Mouse (Mus musculus) liver (tissue): ENCODE results near the gene Ror1.
A peak's percentile ranks its signal among the peaks of the same experiment; 100 is the strongest.

Experiments used
- DNase-seq: peaks from one replicate; pipeline ENCODE4 v3.0.0-alpha.2; 2020; ENCODE audit warnings: mixed read lengths

Ror1 gene

DNA sequence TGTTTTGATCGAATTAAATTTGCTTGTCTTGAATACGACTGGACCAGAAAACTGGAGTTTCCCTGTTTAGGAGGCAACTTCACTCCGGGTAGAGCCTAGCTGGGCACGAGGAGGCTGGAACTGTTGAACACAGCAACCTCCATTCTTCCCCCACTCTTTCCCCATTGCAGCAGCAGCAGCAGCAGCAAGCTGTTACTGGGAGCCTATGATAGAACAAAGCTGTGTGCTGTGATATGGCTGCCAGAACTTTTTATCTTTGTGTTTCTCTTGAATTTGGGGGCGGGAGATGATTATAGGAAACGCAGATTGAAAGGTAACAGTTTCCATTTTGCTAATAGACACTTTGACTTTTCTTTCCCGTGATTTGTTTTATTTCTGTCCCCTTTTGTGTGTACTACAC is 70.2 kb downstream of the Ror1 start:
- DNase-seq = no peak

DNA sequence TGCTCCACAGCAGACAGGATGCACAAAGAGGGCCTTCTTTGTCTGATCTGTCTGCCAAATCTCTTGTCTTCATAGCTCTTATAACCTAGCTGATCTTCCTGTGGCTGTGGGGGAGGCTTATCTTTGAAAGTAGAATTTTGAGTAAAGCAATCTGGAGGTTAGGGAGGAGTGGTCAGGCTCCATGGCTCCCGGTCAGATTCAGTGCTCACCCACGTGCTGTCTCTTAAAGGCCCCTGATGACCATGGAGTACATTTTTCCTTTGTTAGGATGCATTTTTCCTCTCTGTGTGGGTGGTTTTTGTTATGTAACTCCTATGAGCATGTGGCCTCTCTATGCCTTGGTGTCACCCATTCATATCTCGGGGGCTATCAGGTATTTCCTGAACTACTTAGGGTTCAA is 71.3 kb downstream of the Ror1 start:
- DNase-seq = no peak

DNA sequence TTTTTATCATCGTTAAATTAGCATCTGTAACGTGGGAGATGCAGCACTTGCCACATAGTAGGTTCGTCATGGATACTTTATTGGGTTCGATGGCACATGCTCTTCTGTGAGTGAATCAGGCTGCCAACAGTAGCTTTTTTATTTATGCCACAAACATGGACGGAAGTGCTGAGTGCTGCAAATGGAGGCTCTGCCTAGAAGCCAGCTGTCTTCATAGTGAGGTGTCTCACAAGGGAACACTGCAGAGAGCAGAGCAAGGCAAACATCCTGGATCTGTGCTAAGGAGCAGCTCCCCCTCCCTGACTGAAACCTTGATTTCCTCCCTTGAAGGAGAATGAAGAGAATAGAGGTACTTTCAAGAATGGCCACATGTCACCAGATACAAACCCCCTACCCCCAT is 74.1 kb downstream of the Ror1 start:
- no peak for DNase-seq

GRCm38 (mm10) chr4:100170161-100170650 is 74.6 kb downstream of the Ror1 start:
- DNase-seq = no peak

DNA sequence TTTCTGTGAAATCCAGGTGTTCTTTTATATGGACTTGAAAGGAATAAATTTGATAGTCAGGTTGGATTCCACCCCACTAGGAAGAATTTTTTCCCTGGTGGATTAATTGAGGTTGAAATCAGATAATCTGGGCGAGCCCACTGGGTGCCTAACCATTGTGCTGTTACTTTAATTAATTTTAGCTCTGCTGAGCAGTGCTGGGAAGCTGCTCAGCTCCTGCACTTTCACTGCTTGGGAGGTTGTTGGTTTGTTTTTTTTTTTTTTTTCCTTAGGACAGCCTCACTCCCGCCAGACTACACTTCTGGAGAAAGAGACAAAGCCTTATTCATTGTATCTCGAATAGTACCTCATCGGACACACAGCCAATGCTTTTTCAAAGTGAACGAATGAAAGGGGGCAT is 75.2 kb downstream of the Ror1 start:
- DNase-seq = no peak

DNA sequence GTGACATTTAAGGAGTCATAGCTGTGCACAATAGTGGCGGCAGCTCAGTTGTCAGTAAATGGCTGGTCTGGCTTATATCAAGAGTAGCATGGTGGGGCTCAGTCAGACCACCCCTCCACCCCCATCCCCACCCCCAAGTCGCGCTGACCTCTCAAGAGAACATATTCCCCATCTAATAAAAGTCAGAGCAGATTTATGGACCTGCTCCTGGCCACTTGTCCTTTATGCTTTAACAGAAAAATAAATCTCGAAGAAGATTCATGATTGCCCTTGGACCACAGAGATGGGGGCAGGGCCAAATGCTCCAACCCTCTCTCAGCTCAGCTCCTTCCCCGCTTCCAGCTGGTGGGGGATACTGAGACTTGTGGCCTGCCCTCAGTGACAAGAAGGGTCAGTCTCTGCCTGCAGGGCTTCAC is 75.9 kb downstream of the Ror1 start:
- no peak for DNase-seq

- no peak for DNase-seq
These were observed 80.0 kb downstream of the Ror1 start for GRCm38 (mm10) chr4:100175594-100175993.

- no peak for DNase-seq
These were observed 82.7 kb downstream of the Ror1 start for GRCm38 (mm10) chr4:100178316-100178715.

GRCm38 (mm10) chr4:100181676-100182075 is 86.1 kb downstream of the Ror1 start:
- DNase-seq = no peak

DNA sequence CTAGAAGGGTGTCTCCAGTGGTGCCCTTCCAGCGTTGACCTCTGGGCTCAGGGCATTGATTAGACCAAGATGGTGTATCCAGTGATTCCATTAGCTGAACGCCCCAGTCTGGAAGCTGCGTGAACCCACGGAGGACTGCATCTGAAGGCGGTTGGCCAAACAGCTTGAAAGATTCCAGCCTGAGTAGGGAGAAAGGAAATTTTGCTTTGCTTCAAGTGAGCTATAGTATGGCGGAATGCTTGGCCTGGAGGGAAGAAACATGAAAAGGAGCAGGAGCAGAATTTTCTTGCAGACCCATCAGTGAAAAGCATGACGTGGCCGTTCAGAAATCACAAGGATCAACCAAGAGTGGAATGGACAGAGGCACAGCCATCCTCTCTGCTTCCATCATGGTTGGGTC is 91.2 kb downstream of the Ror1 start:
- DNase-seq = no peak

- DNase-seq = no peak
These were observed 92.1 kb downstream of the Ror1 start for GRCm38 (mm10) chr4:100187563-100188200.

DNA sequence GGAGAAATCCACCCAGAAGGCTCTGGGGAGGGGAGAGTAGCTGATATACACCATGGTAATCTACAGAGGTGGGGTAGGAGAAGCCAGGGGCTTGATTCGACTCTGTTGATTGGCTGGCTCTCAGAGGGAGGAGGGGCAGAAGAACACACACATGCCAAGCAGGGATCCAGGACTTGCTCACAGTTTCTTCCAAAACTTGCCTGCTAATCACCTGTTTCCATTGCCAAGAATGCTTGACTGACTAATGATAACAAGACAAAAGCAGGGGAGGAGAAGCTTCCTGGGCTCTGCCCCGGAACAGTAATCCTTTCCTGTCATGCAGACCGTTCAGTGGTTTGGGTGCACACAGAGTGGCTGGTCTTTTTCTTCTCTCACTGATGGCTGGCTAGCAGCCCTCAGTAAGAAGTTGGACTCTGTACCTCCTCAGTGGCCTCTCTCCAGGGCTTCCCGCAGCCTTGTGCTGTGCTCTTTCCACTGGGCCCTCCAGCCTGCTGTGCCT is 92.7 kb downstream of the Ror1 start:
- no peak for DNase-seq

DNA sequence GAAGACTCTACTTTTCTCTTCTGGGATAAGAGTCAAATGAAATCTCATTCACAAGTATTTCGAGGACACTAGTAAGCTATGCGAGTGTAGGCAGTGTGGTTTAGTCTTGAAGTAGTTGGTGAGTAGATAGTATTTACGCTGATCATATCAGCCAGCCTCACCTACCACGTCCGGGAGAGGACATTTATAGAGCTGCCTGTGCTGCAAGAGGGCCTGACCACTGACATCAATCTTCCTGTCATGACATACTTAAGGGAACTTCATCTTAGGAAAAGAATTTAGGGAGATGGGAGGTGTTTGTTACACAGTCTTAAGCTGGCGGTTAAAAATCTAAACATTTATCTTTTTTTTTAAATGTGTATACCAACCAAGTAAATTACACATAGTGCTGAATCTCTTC is 95.9 kb downstream of the Ror1 start:
- DNase-seq = no peak

- no peak for DNase-seq
These were observed 98.5 kb downstream of the Ror1 start for GRCm38 (mm10) chr4:100194136-100194535.

GRCm38 (mm10) chr4:100196255-100196793 is 100.7 kb downstream of the Ror1 start:
- no peak for DNase-seq

DNA sequence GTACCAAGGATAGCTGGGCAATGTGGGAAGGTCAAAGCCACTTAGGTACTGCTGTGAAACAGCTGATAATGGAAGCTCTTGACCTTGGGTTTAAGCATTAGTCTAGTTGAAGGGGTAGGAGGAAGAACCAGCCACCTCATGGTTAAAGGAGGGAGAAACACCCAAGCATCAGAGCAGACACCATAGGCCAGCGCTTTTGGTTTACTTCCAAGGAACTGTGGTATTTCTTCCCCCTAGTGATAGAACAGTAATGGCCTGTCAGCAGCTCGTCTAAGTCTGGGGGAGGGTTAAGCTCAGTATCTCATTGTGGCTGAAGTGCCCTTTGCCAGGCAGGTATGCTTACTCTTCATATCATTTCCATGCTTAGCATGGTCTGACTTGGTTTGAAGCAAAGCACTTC is 102.7 kb downstream of the Ror1 start:
- DNase-seq = no peak

- DNase-seq = no peak
These were observed 105.7 kb downstream of the Ror1 start for GRCm38 (mm10) chr4:100201322-100201721.

DNA sequence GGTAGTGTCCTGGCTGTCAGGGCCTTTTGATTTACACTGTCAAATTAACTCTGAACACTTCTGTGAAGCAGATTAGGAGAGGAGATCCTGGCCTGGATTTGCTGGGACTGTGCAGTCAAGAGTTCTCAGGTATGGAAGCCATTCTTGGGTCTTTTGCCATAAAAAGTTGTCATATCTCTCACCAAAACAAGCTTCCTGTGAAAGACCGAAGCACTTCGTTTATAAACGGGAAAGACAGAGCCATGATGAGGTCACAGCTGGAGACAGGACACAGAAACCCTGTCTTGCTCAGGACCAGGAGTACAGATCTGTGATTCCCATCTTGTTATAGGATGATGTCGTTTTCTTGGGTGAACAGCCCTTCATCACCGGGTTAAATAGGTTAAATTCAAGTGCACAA is 107.5 kb downstream of the Ror1 start:
- DNase-seq = no peak

DNA sequence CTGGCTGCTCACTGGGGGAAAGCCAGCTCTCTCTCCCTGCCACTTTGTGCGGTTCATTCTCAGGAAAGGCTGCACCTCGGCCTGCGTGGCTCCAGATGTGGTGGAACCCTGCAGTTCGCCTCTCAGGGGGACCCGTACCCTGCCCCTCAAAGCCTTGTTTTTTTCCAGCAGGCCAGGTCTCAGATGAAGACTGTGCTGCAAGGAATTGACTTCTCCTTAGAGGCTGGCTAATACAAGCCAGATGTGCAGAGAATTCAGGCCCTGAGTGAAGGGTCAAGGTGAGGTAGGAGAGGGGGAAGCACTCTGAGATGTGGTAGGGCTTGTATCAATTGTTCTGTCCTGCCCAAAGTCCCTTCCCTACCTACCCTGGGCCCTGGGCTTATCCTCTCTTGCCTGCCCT is 108.1 kb downstream of the Ror1 start:
- no peak for DNase-seq

DNA sequence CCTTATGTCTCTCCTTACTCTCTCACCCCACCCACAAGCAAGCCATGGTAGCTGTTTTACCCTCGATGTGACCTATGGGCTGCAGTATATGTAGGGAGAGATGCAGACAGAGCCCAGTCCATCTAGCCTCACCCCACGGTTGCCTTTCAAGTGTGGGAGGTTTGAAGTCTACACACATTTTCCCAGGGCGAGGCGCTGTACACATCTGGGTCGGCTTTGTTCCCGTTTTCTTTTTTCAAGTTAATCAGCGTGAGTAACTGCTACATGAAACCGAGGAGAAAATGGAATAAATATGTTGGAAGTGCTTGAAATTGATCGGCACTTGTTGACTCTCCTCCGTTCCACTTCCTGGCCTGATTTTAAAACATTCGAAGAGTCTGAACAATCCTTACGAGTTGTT is 108.8 kb downstream of the Ror1 start:
- no peak for DNase-seq

GRCm38 (mm10) chr4:100208081-100208480 is 112.5 kb downstream of the Ror1 start:
- no peak for DNase-seq

DNA sequence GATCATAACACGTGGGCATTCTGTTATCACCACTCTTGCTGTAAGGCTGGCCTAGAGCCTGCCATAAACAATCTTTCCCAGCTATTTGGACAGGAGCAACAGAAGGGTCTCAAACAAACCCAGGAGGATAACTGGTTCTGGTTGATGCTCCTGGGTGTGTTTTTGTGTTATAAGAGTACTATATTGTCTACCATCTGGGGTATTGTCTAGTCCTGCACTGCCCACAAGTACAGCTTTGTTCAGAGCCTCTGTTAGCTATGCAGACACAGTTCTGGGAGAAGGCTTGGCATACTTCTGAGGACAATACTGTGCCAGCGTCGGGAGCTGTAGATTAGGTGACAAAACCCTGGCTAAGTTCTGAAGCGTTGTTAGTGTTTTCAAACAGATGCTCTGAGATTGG is 113.5 kb downstream of the Ror1 start:
- no peak for DNase-seq

- DNase-seq = no peak
These were observed 115.7 kb downstream of the Ror1 start for GRCm38 (mm10) chr4:100211331-100211730.

DNA sequence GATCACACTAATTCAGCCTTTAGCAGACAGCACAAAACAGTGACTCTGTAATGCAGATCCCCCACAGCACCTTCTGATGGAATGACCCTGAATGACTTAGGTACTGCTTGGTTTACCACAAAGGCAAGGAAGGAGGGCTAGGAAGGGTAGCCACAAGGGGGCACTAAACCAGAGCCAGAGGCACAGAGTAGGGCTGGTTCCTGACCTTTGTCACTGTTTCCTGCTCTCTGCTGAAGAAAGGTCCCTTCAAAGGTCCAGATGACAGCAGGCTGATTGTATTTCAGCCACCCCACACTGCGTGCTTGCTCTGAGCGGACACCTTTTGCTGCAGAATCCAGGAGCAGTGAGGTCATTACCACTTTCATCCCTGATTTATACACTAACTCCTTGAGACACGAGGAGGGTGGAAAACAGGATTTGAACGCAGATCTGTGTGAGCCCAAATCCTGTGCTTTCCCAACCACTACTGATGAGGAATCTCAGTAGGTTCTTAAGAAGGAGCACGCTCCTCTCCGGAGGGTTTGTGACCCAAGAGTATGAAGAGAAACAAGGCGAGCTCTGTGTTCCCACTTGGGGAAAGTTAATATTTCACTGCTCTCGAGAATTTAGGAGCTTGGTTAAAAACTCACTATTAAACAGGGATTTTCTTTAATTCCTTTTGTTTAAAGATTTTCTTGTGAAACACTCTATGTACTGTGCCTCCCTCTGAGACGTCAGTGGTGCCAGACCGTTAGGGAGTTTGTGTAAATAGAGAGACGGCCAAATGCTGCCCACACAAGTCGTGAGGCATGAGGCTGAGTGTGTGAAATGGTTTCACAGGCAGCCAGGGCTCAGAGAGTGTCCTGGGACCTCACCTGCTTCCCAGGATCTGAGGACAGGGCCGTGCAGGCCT is 119.0 kb downstream of the Ror1 start:
- peak; percentile 37 for DNase-seq
